Mouse (Mus musculus) layer of hippocampus, adult 11-12 months (tissue): Measurements from ENCODE around the gene Snrnp48.

Experiments used
- DNase-seq: peaks from one replicate; pipeline ENCODE4 v3.0.0; 2022; ENCODE audit warnings: low spot score

Gene Snrnp48

DNA sequence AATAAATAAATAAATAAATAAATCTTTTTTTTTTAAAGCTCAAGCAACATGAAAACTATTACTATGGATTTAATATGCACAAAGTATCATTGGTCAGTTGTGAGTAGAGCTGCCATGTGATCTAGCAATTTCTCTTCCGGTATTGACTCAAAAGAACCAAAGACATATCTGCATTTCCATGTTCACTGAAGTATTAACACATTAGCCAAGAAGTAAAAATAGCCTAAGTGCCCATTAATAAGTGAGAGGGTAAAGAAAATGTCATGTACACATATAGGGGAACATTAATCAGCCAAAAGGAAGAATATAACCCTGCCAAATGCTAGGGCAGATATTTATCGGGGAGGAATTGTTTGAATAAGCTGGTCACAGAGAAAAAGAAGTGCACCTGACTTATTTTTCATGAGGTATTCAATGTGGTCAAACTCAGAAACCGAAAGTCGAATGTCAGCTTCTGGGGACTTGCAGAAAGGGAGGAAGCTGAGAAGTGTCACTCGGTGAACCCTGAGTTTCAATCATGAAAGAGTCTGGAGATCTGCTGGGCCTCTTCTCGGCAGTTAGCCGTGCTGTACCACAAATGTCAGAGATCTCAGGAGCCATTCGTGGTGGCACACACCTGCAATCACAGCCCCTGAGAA lies 64.4 kb downstream of the Snrnp48 start:
- DNase-seq, result no peak

DNA sequence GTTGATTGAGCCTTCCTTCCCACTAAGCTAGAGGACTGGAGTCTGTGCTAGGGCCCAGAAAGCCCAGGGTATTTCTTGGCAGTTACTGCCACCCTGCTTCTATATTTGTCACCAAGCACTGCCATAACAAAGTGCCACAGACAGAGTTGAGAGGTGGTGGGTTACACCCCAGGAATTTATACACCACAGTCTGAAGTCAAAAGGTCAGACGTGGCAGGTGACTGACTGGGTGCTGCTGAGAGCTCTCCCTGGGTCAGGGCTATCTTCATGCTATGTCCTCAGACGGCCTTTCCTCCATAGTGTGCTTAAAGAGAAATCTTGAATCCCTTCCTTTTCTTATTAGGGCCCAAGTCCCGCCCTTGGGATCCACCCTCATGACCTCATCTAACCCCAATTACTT lies 67.9 kb downstream of the Snrnp48 start:
- DNase-seq, result no peak
